Mouse (Mus musculus) small intestine, adult 2 months (tissue): ENCODE data around the gene Fam43b. TPM values are rescaled to one million over a fixed set of nuclear protein-coding genes. Genes with fewer than 3 reads are reported as not detected.

Source experiments
- H3K27ac ChIP-seq: fragments of 200-500 bp; 2 replicates; pipeline ENCODE4 v1.5.1; 2012; ENCODE audit warnings: low read depth, low read length, control low read depth, inconsistent platforms; ENCODE audit not compliant: insufficient read depth
- H3K27me3 ChIP-seq: fragments of 200-500 bp; 2 replicates; pipeline ENCODE4 v1.6.1; 2012; ENCODE audit warnings: mild to moderate bottlenecking, moderate library complexity, low read length, inconsistent platforms; ENCODE audit not compliant: control insufficient read depth, insufficient read depth
- H3K36me3 ChIP-seq: fragments of 200-500 bp; 2 replicates; pipeline ENCODE4 v1.6.1; 2012; ENCODE audit warnings: mild to moderate bottlenecking, low read length, control low read depth, inconsistent platforms; ENCODE audit not compliant: control insufficient read depth, insufficient read depth
- H3K4me1 ChIP-seq: fragments of 200-500 bp; 2 replicates; pipeline ENCODE4 v1.6.1; 2012; ENCODE audit warnings: low read length, inconsistent platforms, mixed read lengths; ENCODE audit not compliant: control insufficient read depth, insufficient read depth, insufficient read length
- H3K4me3 ChIP-seq: fragments of 200-500 bp; 2 replicates; pipeline ENCODE4 v1.5.1; 2012; ENCODE audit warnings: low read depth, mild to moderate bottlenecking, control low read depth, inconsistent platforms, low read length, moderate library complexity
- CTCF ChIP-seq: fragments of 200-500 bp; IDR thresholded peaks from 2 replicates; pipeline ENCODE4 v1.5.1; 2012; ENCODE audit warnings: low read depth, mild to moderate bottlenecking, control low read depth, inconsistent platforms, low read length, moderate library complexity, mixed read lengths; ENCODE audit not compliant: insufficient replicate concordance, insufficient read length; ENCODE audit errors: extremely low read depth
- POLR2A ChIP-seq: fragments of 200-500 bp; IDR thresholded peaks from 2 replicates; pipeline ENCODE4 v1.6.1; 2012; ENCODE audit warnings: low read depth, mild to moderate bottlenecking, control low read depth, inconsistent platforms, low read length, moderate library complexity
- WGBS: fragments of 180-500 bp; shearing (Covaris S2); methylation state at CpG from one replicate; pipeline ENCODE4 v1.1.7; 2018; 5-methylcytosine and 5-hydroxymethylcytosine counted together
- polyA plus RNA-seq: library from polyadenylated mRNA; depleted of rRNA; stranded (reverse); fragments of >200 nt; gene quantifications from 2 replicates; pipeline ENCODE4 v1.2.3, GENCODE M21; 2012

The Fam43b gene
- polyA plus RNA-seq, 1 experiment: not detected

DNA sequence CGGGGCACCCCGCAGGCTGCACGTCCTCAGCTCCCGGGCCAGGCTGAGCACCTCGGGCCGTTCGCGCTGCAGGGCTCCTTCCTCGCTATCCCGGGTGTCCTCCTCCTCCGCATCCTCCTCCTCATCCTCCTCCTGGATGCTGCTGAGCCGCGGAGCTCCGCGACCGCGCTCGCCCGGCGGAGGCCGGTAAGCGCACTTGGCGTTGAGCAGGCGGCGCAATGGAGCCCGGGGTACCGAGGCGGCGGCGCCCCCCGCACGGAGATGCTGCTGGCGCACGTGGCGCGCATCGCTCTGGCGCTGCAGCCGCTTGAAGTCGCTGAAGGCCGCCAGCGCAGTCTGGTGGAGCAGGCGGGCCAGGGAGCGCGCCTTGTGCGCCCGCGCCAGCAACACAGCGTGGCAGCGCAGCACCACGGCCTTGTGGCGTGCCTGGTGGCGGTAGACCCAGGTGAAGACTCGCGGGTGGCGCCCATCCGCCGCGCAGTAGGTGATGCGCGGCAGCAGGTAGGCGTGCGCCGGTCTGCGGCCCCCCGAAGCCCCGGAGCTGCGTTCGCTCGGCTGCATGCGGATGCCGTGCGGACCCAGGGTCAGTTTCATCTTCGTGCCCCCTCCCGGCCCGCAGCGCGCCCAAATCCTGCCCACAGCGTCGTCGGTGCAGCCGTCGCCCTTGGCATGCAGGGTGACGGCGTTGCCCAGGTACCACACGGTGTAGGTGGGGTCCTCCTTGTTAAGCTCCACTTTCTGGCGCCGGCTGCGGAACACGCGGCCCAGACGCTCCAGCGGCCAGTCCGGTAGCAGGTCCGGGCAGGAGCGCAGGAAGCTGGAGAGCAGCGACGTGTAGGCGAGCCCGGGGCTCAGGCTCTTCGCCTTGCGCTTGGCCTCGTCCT, 999 bp downstream of the Fam43b start:
- Histone ChIP-seq H3K4me3 (no peak overlapping the region), H3K27ac (no peak overlapping the region), H3K4me1 (peaks cover 6% of the 10 kb centered on the region; the same call in 1 of the 2 replicates), H3K27me3 (peaks cover 47% of the 10 kb centered on the region), H3K36me3 (no peaks in the 10 kb centered on the region)
- 1% methylated on average over 103 of the region's 103 CpGs for WGBS
- TF ChIP-seq POLR2A (no peak), CTCF (no peak)

DNA sequence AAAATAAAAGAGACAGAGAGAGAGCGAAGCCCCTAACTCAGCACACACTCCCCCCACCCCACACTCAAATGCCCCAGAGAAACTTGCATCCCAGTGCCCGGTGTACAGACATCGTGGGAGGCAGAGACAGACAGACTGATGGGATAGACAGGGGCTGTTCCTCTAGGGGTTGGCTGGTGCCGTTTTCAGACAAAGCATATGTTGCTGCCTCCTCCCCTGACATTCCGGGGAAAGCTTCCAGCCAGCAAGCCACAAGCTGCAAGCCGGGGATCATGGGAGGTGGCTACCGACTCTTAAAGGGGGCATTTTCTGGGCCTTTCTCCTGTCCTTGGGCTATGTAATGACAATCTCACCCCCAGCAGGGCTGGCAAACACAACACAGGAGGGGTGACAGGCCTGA, 2.6 kb downstream of the Fam43b start:
- WGBS: 62% methylated on average over 7 of the region's 7 CpGs
- Histone ChIP-seq H3K4me1 (peaks cover 6% of the 10 kb centered on the region; the same call in 1 of the 2 replicates), H3K27me3 (peaks cover 46% of the 10 kb centered on the region), H3K36me3 (no peaks in the 10 kb centered on the region), H3K4me3 (no peak overlapping the region), H3K27ac (no peak overlapping the region)
- no peak for TF ChIP-seq POLR2A
- no peak for TF ChIP-seq CTCF

DNA sequence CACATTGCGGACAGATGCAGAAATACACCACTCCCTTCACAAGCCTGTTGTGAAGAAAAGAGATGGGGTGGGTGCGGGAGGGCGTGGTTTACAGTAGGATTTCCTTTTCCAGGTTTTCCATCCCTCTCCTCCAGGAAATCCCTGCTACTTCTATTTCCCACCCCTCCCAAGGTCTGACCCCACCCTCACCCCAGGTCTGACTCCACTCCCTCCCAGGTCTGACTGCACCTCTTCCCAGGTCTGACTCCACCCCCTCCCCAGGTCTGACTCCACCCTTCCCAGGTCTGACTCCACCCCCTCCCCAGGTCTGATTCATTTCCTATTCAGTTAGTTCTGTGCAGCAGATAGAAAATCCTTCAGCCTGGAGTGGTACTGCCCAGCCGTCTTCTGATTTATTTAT, 12.5 kb downstream of the Fam43b start:
- Histone ChIP-seq H3K4me1 (peaks cover 3% of the 10 kb centered on the region; the same call in 1 of the 2 replicates), H3K36me3 (no peaks in the 10 kb centered on the region), H3K27ac (no peak overlapping the region), H3K4me3 (no peak overlapping the region), H3K27me3 (no peaks in the 10 kb centered on the region)
- no peak for TF ChIP-seq CTCF
- TF ChIP-seq POLR2A: no peak
- 52% methylated on average over 4 of the region's 4 CpGs for WGBS

DNA sequence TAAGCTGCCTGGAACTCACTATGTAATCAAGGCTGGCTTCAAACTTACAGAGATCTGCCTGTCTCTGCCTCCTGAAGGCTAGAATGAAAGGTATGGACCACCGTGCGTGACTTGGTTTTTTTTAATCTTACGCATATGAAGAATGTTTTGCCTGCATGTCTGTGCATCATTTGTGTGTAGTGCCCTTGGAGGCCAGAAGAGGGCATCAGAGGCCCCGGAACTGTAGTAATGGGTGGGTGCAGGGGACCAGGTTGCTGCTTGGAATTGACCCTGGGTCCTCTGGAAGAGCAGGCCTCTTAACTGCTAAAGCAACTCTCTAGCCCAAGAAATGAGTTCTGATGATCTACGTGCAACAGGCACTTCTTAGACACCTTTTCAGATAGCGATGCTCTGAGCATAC, 13.9 kb downstream of the Fam43b start:
- Histone ChIP-seq H3K4me1 (peaks cover 9% of the 10 kb centered on the region; the same call in 1 of the 2 replicates), H3K27ac (no peak overlapping the region), H3K27me3 (no peaks in the 10 kb centered on the region), H3K36me3 (no peaks in the 10 kb centered on the region), H3K4me3 (no peak overlapping the region)
- 77% methylated on average over 6 of the region's 6 CpGs for whole genome bisulfite sequencing
- TF ChIP-seq POLR2A (no peak), CTCF (peak; percentile 42; the same call in 1 of the 2 replicates)

DNA sequence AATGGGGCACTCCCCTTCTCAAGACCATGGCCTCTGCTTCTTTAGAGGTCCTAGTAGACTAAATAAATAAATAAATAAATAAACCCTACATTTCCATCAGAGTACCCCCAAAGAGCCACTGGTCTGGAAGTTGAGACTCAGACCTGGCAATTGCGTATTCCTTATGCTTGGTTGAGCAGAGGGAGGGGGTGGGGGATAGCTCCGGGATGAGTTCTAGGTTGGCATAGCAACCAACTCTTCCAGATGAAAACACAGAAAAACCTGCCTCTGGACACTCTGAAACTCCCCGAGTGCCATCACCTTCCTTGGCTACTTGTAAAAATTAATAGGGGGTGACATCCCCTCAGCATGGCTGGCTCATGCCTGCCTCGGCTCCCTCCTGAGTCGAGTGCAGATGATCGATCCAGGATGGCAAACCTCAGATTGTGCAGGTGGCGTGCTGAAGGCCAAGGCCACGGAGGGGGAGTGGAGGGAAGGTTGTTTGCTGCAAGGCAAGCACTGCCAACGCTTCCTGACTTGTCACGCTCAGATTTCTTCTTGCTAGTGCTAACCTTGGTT, 16.1 kb downstream of the Fam43b start:
- no peaks in the 10 kb centered on the region for H3K36me3 ChIP-seq
- TF ChIP-seq CTCF (no peak), POLR2A (no peak)
- 23% methylated on average over 10 of the region's 10 CpGs for WGBS
- H3K4me1 ChIP-seq: peaks cover 11% of the 10 kb centered on the region; the same call in 1 of the 2 replicates
- H3K4me3 ChIP-seq: no peak overlapping the region
- H3K27ac ChIP-seq: no peak overlapping the region
- no peaks in the 10 kb centered on the region for H3K27me3 ChIP-seq

DNA sequence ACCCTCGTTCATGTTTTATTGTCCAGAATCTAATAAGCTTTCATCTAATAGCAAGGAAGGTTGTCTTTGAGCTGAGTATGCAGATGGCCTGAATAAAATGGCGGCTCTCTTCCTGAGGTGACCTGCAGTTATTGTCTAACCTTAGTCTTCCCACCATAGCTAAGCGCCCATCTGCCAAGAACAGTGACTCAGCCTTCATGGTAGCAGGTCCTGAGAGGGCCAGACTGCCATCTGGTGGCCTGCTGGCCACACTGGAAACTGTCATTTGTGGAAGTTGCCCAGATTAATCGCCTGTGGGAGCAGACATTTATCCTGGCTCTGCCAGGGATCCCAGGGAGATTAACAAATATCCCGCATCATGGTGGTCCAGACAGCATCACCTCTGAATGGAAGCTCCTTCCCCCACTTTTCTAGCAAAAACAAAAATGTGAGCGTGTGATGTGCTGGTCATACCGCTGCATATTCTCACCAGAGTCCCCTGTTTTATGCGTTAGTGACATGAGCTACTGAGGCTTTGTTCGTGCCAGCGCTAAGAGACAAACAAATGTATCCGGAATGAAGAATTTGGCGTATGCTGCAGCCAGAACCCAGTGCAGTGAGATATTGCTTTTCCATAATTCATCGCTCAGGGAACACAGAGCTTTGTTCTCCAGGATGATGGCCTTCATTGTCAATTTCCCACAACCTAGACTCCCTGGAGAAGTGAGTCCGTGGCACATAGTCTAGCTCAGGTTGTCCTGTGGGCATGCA, 17.1 kb downstream of the Fam43b start:
- Histone ChIP-seq H3K4me3 (no peak overlapping the region), H3K27ac (no peak overlapping the region), H3K4me1 (peaks cover 11% of the 10 kb centered on the region; the same call in 1 of the 2 replicates), H3K36me3 (no peaks in the 10 kb centered on the region), H3K27me3 (no peaks in the 10 kb centered on the region)
- TF ChIP-seq POLR2A (no peak), CTCF (peak; percentile 88; the same call in 1 of the 2 replicates)
- 53% methylated on average over 14 of the region's 14 CpGs for WGBS
